Mouse (Mus musculus) liver, embryonic 13.5 days (tissue): ENCODE measurements around the gene Ankub1. TPM values are rescaled to one million over a fixed set of nuclear protein-coding genes. Genes with fewer than 3 reads are reported as not detected.

Experiments used
- ATAC-seq: fragments of 200-750 bp; cut with Nextera tagmentation; 2 replicates; pipeline ENCODE4 v1.8.0; 2017; ENCODE audit warnings: low read depth, mild to moderate bottlenecking, moderate number of reproducible peaks, moderate library complexity
- DNase-seq: peaks from one replicate; pipeline ENCODE4 v3.0.0; 2022
- H3K27ac ChIP-seq: fragments of 300-500 bp; sonication (generic); 2 replicates; pipeline ENCODE4 v1.5.1; 2015; ENCODE audit warnings: moderate library complexity, mild to moderate bottlenecking, inconsistent platforms
- H3K27me3 ChIP-seq: fragments of 300-500 bp; sonication (generic); 2 replicates; pipeline ENCODE4 v1.6.1; 2015; ENCODE audit warnings: mild to moderate bottlenecking, inconsistent platforms
- H3K36me3 ChIP-seq: fragments of 300-500 bp; sonication (generic); 2 replicates; pipeline ENCODE4 v1.6.1; 2015; ENCODE audit warnings: mild to moderate bottlenecking, inconsistent platforms
- H3K4me1 ChIP-seq: fragments of 300-500 bp; sonication (generic); replicated peaks from 2 replicates; pipeline ENCODE4 v1.6.1; 2015; ENCODE audit warnings: inconsistent platforms
- H3K4me2 ChIP-seq: fragments of 300-500 bp; sonication (generic); 2 replicates; pipeline ENCODE4 v1.6.1; 2015; ENCODE audit warnings: inconsistent platforms, mild to moderate bottlenecking, moderate library complexity
- H3K4me3 ChIP-seq: fragments of 300-500 bp; sonication (generic); replicated peaks from 2 replicates; pipeline ENCODE4 v1.5.1; 2015; ENCODE audit warnings: mild to moderate bottlenecking, inconsistent platforms
- H3K9ac ChIP-seq: fragments of 300-500 bp; sonication (generic); 2 replicates; pipeline ENCODE4 v1.6.1; 2015; ENCODE audit warnings: mild to moderate bottlenecking, inconsistent platforms
- H3K9me3 ChIP-seq: fragments of 300-500 bp; sonication (generic); replicated peaks from 2 replicates; pipeline ENCODE4 v1.6.1; 2016; ENCODE audit warnings: inconsistent platforms
- WGBS: fragments of 180-500 bp; shearing (Covaris S2); methylation state at CpG from one replicate; pipeline ENCODE4 v1.1.7; 2015; ENCODE audit not compliant: insufficient replicate concordance; 5-methylcytosine and 5-hydroxymethylcytosine counted together
- polyA plus RNA-seq: library from polyadenylated mRNA; unstranded; fragments of >200 nt; fragmentation: Nextera tagmentation; extraction: Ambion mirVana; gene quantifications from 2 replicates; pipeline ENCODE4 v1.2.1, GENCODE M21; 2015

Gene Ankub1
- polyA plus RNA-seq = not detected in 2 replicates

DNA sequence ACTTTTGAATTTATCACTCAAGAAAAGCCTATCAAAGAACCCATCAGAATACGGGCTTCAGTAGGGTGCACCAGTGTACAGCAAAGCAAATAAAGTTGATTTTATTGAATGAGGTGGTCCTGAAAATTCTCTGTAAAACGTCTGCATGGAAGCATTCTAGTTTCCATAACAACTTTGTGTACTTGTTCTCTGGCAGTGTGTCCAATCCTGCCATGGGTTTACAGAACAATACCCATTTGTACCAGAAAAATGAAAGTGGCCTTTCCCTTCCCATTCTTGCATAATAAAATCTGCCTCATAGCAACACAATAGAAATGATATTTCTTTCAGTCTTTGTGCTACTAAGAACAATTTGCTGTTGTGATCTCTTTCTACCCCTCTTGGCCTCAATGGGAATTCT lies at the start of gene Ankub1:
TSS of gene Ankub1 (minus strand) at position 81 of the 400 bp plus-strand sequence.
- H3K4me3 ChIP-seq = no peak within 1 kb of the TSS
- H3K4me1 ChIP-seq = no peaks in the 10 kb centered on the region
- ATAC-seq (no peak), DNase-seq (no peak)
- no peaks in the 10 kb centered on the region for H3K9me3 ChIP-seq
- no peak within 1 kb of the TSS for H3K4me2 ChIP-seq
- H3K27ac ChIP-seq = no peak within 1 kb of the TSS
- 43% methylated on average over 2 of the region's 2 CpGs for WGBS
- H3K36me3 ChIP-seq = no peaks in the 10 kb centered on the region
- no peaks in the 10 kb centered on the region for H3K27me3 ChIP-seq
- no peak within 1 kb of the TSS for H3K9ac ChIP-seq

DNA sequence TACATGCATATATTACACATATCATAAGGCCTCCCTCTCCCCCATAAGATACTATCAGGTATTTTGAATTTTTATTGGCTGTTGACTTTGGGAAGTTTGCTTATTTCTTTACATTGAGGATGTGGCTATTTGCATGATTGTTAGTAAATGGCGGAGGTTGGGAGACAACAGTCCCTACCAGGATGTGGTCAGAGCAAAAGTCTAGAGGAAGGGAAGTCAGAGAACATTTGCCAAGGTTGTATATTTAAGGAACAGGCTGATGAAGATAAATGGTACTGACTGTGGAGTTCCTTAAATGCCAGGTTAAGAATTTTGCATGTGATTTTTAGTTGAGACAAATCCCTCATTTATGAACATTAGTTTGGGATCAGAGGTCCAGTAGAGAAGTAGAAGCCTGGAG lies 47.2 kb upstream of the Ankub1 start:
- H3K36me3 ChIP-seq = no peaks in the 10 kb centered on the region
- H3K4me1 ChIP-seq = peaks cover 21% of the 10 kb centered on the region
- no peak overlapping the region for H3K9ac ChIP-seq
- H3K4me3 ChIP-seq = no peak overlapping the region
- H3K27me3 ChIP-seq = no peaks in the 10 kb centered on the region
- no peak overlapping the region for H3K27ac ChIP-seq
- H3K4me2 ChIP-seq = no peak overlapping the region
- H3K9me3 ChIP-seq = no peaks in the 10 kb centered on the region
- 70% methylated on average over 1 of the region's 1 CpGs for WGBS
- ATAC-seq (no peak), DNase-seq (no peak)

DNA sequence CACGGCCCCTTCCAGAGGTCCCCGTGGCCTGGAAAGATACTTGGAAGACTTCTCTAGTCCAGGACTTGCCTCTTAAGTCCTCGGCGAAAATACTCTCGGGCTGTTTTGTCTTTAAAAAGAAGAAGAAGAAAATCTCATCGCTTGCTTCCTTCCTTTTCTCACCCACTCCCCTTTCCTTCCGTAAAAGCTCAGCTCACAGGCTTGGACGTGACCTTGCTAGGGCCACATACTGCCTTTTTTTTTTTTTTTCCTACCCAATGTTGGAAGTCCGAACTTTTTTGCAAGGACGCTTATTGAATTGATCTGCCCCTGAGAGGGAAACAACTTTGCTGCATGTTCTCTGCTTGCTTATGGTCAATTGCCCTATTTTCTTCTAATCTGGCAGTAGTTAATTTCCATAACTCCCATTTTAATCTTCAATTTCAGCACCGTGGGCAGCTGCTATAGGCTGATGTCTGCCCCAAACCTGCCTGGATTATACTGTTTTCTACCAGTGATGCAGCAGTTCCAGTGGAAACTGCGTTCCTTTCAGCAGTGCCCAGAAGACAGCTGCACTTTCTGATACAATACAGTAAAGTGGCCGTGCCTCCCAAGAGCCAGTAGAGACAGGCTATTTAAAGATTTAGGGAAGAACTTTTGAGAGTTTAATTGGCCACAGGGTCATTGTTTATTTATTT lies 44.0 kb upstream of the Ankub1 start:
- Histone ChIP-seq H3K4me2 (peak overlapping the region; percentile 85), H3K9ac (peak overlapping the region; percentile 76), H3K27me3 (no peaks in the 10 kb centered on the region), H3K4me1 (peaks cover 22% of the 10 kb centered on the region), H3K9me3 (no peaks in the 10 kb centered on the region), H3K4me3 (peak overlapping the region; percentile 76), H3K27ac (peak overlapping the region; percentile 90), H3K36me3 (no peaks in the 10 kb centered on the region)
- ATAC-seq (no peak), DNase-seq (peak; percentile 4)
- 2% methylated on average over 13 of the region's 13 CpGs for WGBS

DNA sequence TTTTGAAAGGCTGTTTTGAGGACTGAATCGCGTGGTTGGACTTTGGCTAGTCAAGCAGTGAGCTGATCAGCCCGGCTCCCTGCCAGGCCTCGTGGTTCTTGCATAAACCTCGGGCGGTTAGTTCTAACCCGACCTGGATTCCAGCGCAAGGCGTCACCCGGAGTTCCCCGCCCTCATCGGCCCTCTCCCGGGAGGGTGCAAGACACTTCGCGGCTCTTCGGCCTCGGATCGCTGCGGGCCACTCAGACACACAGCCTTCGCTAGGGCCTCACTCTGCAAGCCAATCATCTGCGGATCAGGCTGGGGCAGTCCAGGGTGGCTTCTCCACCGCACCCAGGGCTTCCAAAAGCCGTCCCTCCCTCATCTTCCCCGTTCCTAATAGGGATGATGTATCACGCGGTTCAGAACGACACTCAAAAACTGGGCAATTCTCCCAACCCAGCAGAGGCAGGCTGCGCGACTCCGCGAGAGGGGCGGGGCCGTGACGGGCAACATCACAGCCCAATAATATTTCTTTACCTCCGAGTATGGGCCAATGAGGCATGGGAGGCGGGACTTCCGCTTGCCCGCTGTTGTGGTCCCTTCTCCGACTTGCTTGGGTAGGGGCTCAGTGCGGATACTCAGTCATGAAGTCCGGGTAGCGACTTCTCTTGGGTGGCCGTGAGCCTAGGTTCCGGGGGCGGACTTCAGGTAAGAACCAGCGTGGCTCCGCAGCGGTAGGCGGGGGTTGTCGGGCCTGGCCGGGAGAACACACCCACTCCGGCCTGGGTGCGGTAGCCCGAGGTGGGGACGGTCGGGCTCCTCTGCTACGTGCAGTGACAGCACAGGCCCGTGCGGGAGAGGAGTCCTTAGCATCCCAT lies 43.1 kb upstream of the Ankub1 start, which contains the start of gene Rnf13:
TSS of gene Rnf13 (plus strand) at position 552 of the 860 bp plus-strand sequence.
- peaks cover 22% of the 10 kb centered on the region for H3K4me1 ChIP-seq
- ATAC-seq (peak; percentile 96), DNase-seq (peak; percentile 92)
- H3K4me2 ChIP-seq = peak within 1 kb of the TSS; percentile 85
- H3K27me3 ChIP-seq = no peaks in the 10 kb centered on the region
- H3K9ac ChIP-seq = peak within 1 kb of the TSS; percentile 76
- peak within 1 kb of the TSS; percentile 90 for H3K27ac ChIP-seq
- H3K36me3 ChIP-seq = no peaks in the 10 kb centered on the region
- under 1% methylated on average over 59 of the region's 59 CpGs for WGBS
- no peaks in the 10 kb centered on the region for H3K9me3 ChIP-seq
- H3K4me3 ChIP-seq = peak within 1 kb of the TSS; percentile 76

DNA sequence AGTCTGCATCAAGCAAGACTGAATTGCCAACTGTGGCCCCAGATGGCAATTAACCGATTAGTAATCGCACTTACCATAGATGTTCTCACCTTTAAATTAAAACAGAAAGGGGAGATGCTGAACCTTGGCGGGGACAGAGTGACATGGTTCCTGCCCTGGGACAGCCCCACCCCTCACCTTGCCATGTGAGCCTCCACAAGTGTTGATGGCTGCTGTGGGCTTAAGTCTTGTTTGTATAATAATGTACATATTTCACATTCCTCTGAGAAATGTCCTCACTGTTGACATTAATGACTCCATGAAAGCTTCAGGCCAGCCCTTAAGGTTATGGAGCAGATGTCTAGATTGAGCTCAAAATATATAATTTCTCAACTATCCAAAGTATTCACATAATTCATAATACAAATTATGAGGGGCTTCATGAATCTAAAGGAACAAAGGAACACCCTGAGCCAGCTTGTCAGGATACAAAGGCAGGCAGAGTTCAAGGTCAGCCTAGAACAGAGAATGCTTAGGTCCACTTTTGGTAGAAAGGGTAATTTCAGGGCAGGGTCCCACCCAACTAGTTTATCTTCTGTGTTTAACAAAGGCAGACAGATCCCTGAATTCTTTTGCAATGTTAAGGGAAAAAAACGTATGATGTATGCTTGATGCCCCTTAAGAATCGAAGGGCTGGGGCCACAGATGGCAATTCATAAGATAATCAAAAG lies 39.8 kb upstream of the Ankub1 start:
- Histone ChIP-seq H3K36me3 (no peaks in the 10 kb centered on the region), H3K4me2 (no peak overlapping the region), H3K4me1 (peaks cover 20% of the 10 kb centered on the region), H3K9ac (no peak overlapping the region), H3K27me3 (no peaks in the 10 kb centered on the region), H3K4me3 (no peak overlapping the region), H3K9me3 (no peaks in the 10 kb centered on the region), H3K27ac (no peak overlapping the region)
- 71% methylated on average over 5 of the region's 5 CpGs for WGBS
- ATAC-seq (no peak), DNase-seq (no peak)

DNA sequence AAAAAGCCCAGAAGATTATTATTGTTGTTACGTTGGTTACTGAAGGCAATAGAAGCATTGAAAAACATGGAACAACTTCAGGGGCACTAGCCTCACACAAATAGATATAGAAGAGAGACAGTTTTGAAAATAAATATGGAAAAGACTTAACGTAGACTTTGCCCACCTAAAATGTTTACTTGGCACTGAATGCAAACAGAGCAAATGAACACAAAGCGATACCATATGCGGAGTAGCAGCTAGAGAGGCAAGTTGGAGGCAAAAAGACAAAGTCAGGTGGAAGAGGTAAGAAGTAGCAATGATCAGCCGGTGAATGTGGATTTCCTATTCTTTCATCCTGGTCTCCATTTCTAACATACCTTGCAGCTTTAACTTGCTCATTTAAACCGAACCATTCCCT lies 21.6 kb upstream of the Ankub1 start:
- 61% methylated on average over 6 of the region's 6 CpGs for WGBS
- Histone ChIP-seq H3K9ac (no peak overlapping the region), H3K4me3 (no peak overlapping the region), H3K9me3 (no peaks in the 10 kb centered on the region), H3K27ac (no peak overlapping the region), H3K4me1 (no peaks in the 10 kb centered on the region), H3K4me2 (no peak overlapping the region), H3K36me3 (no peaks in the 10 kb centered on the region), H3K27me3 (no peaks in the 10 kb centered on the region)
- no peak for ATAC-seq
- DNase-seq = no peak

DNA sequence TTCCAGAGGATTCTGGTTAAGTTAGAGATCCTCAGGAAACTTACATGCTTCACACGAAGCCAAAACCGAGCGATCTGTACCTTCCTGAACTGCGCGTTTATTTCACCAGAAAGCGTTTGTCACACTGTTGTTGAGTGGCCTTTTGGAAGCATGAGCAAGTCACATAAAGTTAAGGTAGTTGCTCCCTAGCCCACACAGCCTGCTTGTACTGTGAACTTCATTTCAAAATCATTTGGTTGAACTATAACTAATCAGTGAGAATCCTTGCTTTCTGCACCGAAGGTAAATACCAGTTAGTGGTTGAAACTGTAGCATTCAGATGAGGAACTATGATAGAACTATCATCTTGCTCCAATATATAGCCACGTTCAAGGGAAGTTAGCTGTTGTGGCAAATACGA lies 4.2 kb upstream of the Ankub1 start:
- Histone ChIP-seq H3K9ac (no peak overlapping the region), H3K9me3 (no peaks in the 10 kb centered on the region), H3K4me3 (no peak overlapping the region), H3K36me3 (no peaks in the 10 kb centered on the region), H3K27me3 (no peaks in the 10 kb centered on the region), H3K4me2 (no peak overlapping the region), H3K4me1 (no peaks in the 10 kb centered on the region), H3K27ac (peak overlapping the region; percentile 81)
- WGBS = 66% methylated on average over 9 of the region's 9 CpGs
- DNase-seq = no peak
- ATAC-seq = peak; percentile 71

DNA sequence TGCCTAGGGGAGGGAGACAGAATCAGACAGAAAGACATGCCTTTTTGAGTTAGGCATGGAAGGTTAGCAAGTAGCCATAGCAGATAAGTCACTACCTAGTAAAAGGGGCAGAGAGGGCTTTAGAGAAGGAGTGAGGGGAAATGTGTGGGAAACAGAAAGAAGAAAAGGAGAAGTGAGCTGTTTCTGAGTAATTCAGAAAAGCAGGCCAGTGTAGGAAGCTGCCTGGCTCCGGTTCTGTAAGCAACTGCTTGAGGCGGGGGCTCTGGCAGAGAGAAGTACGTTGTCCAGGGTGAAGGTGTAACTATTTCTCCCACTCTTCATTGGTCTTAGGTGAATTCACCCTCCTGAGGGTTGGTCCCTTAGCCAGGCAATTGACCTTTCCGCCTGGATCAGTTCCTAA lies 3.6 kb upstream of the Ankub1 start:
- Histone ChIP-seq H3K4me3 (no peak overlapping the region), H3K9ac (no peak overlapping the region), H3K4me2 (no peak overlapping the region), H3K4me1 (no peaks in the 10 kb centered on the region), H3K27ac (peak overlapping the region; percentile 81), H3K9me3 (no peaks in the 10 kb centered on the region), H3K36me3 (no peaks in the 10 kb centered on the region), H3K27me3 (no peaks in the 10 kb centered on the region)
- 64% methylated on average over 4 of the region's 4 CpGs for WGBS
- ATAC-seq (no peak), DNase-seq (no peak)

DNA sequence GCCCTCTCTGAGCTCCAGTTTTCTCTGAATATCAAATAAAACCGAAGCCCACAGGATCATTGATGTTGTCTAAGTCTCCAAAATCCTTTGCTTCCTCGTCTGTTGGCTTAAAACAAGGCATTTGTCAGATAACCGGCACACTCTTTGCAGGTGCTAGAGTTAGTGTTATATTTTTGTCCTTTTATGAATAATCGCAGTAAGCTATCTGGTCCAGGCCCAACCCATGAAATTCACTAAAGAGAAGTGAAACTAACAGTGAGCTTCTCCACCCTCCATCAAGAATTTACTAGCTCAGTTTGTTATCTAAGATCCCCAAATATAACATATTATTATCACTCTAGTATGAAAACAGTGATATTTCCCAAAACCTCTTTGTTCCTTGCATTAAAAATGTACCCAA lies 827 bp downstream of the Ankub1 start:
- H3K4me2 ChIP-seq = no peak overlapping the region
- WGBS = 60% methylated on average over 4 of the region's 4 CpGs
- no peak for DNase-seq

DNA sequence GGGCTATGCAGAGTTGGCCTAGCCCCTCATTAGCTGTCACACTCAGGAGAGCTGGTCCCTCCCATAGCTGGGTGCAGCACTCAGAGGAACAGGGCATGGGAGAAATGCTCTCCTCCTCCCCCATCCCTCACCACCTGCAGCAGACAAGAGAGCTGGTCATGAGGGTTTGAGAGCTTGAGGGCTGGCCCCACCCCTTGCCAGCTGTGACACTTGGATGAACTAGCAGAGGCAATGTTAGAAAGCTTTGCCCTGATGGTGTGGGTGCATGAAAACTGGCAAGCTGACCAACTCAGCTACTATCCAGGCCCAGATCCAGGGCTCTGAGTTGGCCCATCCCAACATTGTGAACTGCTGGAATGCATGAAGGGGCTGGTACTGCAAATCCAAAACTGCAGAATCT lies 14.8 kb downstream of the Ankub1 start:
- no peak overlapping the region for H3K4me2 ChIP-seq
- H3K4me3 ChIP-seq = no peak overlapping the region
- H3K4me1 ChIP-seq = no peaks in the 10 kb centered on the region
- no peak overlapping the region for H3K27ac ChIP-seq
- H3K9me3 ChIP-seq = no peaks in the 10 kb centered on the region
- no peak for DNase-seq
- H3K36me3 ChIP-seq = no peaks in the 10 kb centered on the region
- no peak for ATAC-seq
- no peak overlapping the region for H3K9ac ChIP-seq
- no peaks in the 10 kb centered on the region for H3K27me3 ChIP-seq

More for the DNA sequence above, 827 bp downstream of the Ankub1 start:
- no peaks in the 10 kb centered on the region for H3K27me3 ChIP-seq
- no peaks in the 10 kb centered on the region for H3K4me1 ChIP-seq
- no peak overlapping the region for H3K4me3 ChIP-seq
- no peaks in the 10 kb centered on the region for H3K36me3 ChIP-seq
- H3K9ac ChIP-seq = no peak overlapping the region
- H3K9me3 ChIP-seq = no peaks in the 10 kb centered on the region
- no peak overlapping the region for H3K27ac ChIP-seq
- no peak for ATAC-seq

DNA sequence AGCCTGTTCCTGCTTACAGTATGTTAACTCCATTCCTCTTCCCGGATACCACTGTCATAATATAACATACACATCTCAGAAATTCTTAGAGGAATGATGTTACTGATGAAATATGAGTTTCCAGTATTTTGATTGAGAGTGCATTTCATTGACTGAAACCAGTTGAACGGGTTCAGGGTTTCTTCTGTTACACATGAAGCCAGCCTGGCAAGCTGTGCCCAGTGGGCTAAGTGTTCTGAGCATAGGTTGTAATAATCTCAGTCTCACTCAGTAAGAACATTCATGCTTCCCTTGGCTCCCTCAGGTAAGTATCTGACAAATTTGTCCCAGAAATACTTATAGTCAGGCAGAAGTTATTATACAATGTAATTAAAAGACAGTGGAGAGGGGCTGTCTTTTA lies 18.5 kb downstream of the Ankub1 start:
- Histone ChIP-seq H3K36me3 (no peaks in the 10 kb centered on the region), H3K4me1 (no peaks in the 10 kb centered on the region), H3K4me2 (no peak overlapping the region), H3K27me3 (no peaks in the 10 kb centered on the region), H3K9me3 (no peaks in the 10 kb centered on the region), H3K27ac (no peak overlapping the region), H3K9ac (no peak overlapping the region), H3K4me3 (no peak overlapping the region)
- no peak for ATAC-seq
- WGBS = 60% methylated on average over 2 of the region's 2 CpGs
- no peak for DNase-seq
